Mouse (Mus musculus): ENCODE measurements around the gene Me1.

DNA sequence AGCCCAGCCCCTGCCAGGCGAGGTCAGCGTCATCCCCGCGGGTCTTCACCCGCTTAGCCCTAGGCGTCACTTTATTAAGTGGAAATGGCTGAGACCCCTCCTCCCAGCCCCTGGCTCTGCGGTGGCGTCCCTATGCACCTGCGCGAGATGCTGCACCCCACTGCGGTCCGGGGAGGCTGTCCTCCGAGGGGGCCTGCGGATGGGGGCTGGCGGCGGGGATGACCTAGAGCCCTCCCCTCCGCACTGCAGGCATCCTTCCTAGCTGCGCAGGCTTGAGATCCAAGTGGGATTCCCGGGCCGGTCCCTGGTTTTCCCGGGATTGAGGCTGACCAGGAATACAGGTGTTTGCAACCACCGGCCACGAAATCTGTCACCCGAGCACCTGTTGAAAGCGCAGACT, 123.6 kb downstream of the Me1 start:
- TF ChIP-seq CTCF (IDR thresholded peaks at IDR 0.05; ENCODE audit: extremely low read depth, insufficient read length, insufficient replicate concordance, low read depth, low read length): no peak
- TF ChIP-seq POLR2A (IDR thresholded peaks at IDR 0.05; ENCODE audit: low read depth, low read length): no peak

Measured in small intestine, adult 2 months (tissue).